ENCODE assay signal across 10 mouse cellular contexts in genomic region chr7:142657341-142657791, GRCm38 (mm10). TPM values are rescaled to one million over a fixed set of nuclear protein-coding genes. Genes with fewer than 3 reads are reported as not detected.
A peak's percentile ranks its signal among the peaks of the same experiment; 100 is the strongest.
DNase-seq lines count a peak whose midpoint lies in the region; ATAC-seq and TF ChIP-seq lines count a peak whose summit lies in the region.
"Had no signal": no experiment of that assay in that cellular context is flagged by ENCODE, and none has a peak within 500 bp of the region (broad histone marks: within the 10 kb centered on the region; RNA-seq: fewer than 3 reads in every experiment).

No protein-coding gene starts in this region.

- H3K36me3 ChIP-seq in forebrain, embryonic 10.5 days (replicated peaks) = no peaks in the 10 kb centered on the region
- H3K36me3 ChIP-seq in forebrain, embryonic 13.5 days (ENCODE audit: poor library complexity, severe bottlenecking) = no peaks in the 10 kb centered on the region
- H3K36me3 ChIP-seq in midbrain, embryonic 10.5 days = no peaks in the 10 kb centered on the region
- no peaks in the 10 kb centered on the region for H3K36me3 ChIP-seq in midbrain, embryonic 13.5 days
- H3K36me3 ChIP-seq in limb, embryonic 14.5 days (ENCODE audit: control insufficient read depth, insufficient read depth, low read length) = peaks cover 44% of the 10 kb centered on the region
- peaks cover 5% of the 10 kb centered on the region; the same call in 1 of the 2 replicates for H3K36me3 ChIP-seq in stomach, embryonic 15.5 days

- peak overlapping the region; percentile 84; the same call in 1 of the 2 replicates for H3K27ac ChIP-seq in forebrain, embryonic 10.5 days
- H3K27ac ChIP-seq in forebrain, embryonic 13.5 days = no peak overlapping the region
- no peak overlapping the region for H3K27ac ChIP-seq in midbrain, embryonic 10.5 days (replicated peaks)
- H3K27ac ChIP-seq in midbrain, embryonic 13.5 days = no peak overlapping the region
- peak overlapping the region; percentile 96 for H3K27ac ChIP-seq in limb, embryonic 14.5 days (replicated peaks; ENCODE audit: low read depth, low read length)
- peak overlapping the region; percentile 91 for H3K27ac ChIP-seq in stomach, embryonic 15.5 days
- H3K27ac ChIP-seq: layer of hippocampus, adult 2 months had no signal

- DNase-seq in forebrain, embryonic 10.5 days (ENCODE audit: extremely low spot score, low spot score) = no peak
- peak; percentile 52 for DNase-seq in midbrain, embryonic 10.5 days (ENCODE audit: low spot score)
- DNase-seq in limb, embryonic 14.5 days (ENCODE audit: low spot score) = peak; percentile 87
- DNase-seq in frontal cortex, postnatal 25 days (ENCODE audit: low spot score in 2 of 2) = no peak
- no peak for DNase-seq in thymus, postnatal 4 days

- H3K4me3 ChIP-seq in forebrain, embryonic 10.5 days = peak overlapping the region; percentile 54
- H3K4me3 ChIP-seq in forebrain, embryonic 13.5 days = no peak overlapping the region
- peak overlapping the region; percentile 50 for H3K4me3 ChIP-seq in midbrain, embryonic 10.5 days
- no peak overlapping the region for H3K4me3 ChIP-seq in midbrain, embryonic 13.5 days (replicated peaks)
- peak overlapping the region; percentile 71 for H3K4me3 ChIP-seq in limb, embryonic 14.5 days (replicated peaks; ENCODE audit: low read length)
- H3K4me3 ChIP-seq in stomach, embryonic 15.5 days (replicated peaks) = peak overlapping the region; percentile 53
- H3K4me3 ChIP-seq: layer of hippocampus, adult 2 months had no signal

- H3K4me2 ChIP-seq in forebrain, embryonic 13.5 days = no peak overlapping the region
- H3K4me2 ChIP-seq in midbrain, embryonic 13.5 days (replicated peaks) = no peak overlapping the region; the same call in 1 of the 2 replicates
- H3K4me2 ChIP-seq in limb, embryonic 14.5 days (replicated peaks; ENCODE audit: low read depth, low read length, severe bottlenecking) = peak overlapping the region; percentile 67
- H3K4me2 ChIP-seq in stomach, embryonic 15.5 days = peak overlapping the region; percentile 66

- no peak for TF ChIP-seq POLR2A in limb, embryonic 14.5 days (IDR thresholded peaks at IDR 0.05; ENCODE audit: borderline replicate concordance, extremely low read depth, insufficient read depth, insufficient read length)

- no peak overlapping the region for H3K9ac ChIP-seq in forebrain, embryonic 13.5 days
- H3K9ac ChIP-seq in midbrain, embryonic 13.5 days (replicated peaks) = no peak overlapping the region
- peak overlapping the region; percentile 96 for H3K9ac ChIP-seq in limb, embryonic 14.5 days (ENCODE audit: low read depth, low read length, severe bottlenecking)
- H3K9ac ChIP-seq in stomach, embryonic 15.5 days = peak overlapping the region; percentile 61; the same call in 1 of the 2 replicates

- 10% methylated on average over 6 of the region's 9 CpGs for WGBS in forebrain, embryonic 10.5 days
- WGBS in forebrain, embryonic 13.5 days = 19% methylated on average over 2 of the region's 9 CpGs
- 5% methylated on average over 9 of the region's 9 CpGs for WGBS in midbrain, embryonic 10.5 days
- 7% methylated on average over 9 of the region's 9 CpGs for WGBS in midbrain, embryonic 13.5 days
- 4% methylated on average over 8 of the region's 9 CpGs for WGBS in limb, embryonic 14.5 days
- WGBS in stomach, embryonic 15.5 days = 17% methylated on average over 7 of the region's 9 CpGs

- peaks cover 100% of the 10 kb centered on the region for H3K27me3 ChIP-seq in forebrain, embryonic 10.5 days (ENCODE audit: poor library complexity, severe bottlenecking)
- H3K27me3 ChIP-seq in forebrain, embryonic 13.5 days = peaks cover 98% of the 10 kb centered on the region
- H3K27me3 ChIP-seq in midbrain, embryonic 10.5 days (ENCODE audit: low read depth, poor library complexity, severe bottlenecking) = peaks cover 100% of the 10 kb centered on the region
- H3K27me3 ChIP-seq in midbrain, embryonic 13.5 days = peaks cover 98% of the 10 kb centered on the region
- H3K27me3 ChIP-seq in limb, embryonic 14.5 days (ENCODE audit: control insufficient read depth, insufficient read depth, low read length) = peaks cover 70% of the 10 kb centered on the region
- peaks cover 59% of the 10 kb centered on the region for H3K27me3 ChIP-seq in stomach, embryonic 15.5 days (replicated peaks)

- peaks cover 78% of the 10 kb centered on the region for H3K4me1 ChIP-seq in forebrain, embryonic 10.5 days
- H3K4me1 ChIP-seq in forebrain, embryonic 13.5 days = peaks cover 24% of the 10 kb centered on the region
- peaks cover 70% of the 10 kb centered on the region for H3K4me1 ChIP-seq in midbrain, embryonic 10.5 days
- peaks cover 37% of the 10 kb centered on the region for H3K4me1 ChIP-seq in midbrain, embryonic 13.5 days (replicated peaks)
- H3K4me1 ChIP-seq in limb, embryonic 14.5 days (ENCODE audit: control insufficient read depth, insufficient read depth, low read length) = no peaks in the 10 kb centered on the region
- H3K4me1 ChIP-seq in stomach, embryonic 15.5 days = peaks cover 31% of the 10 kb centered on the region

- no peak for ATAC-seq in forebrain, embryonic 13.5 days
- no peak for ATAC-seq in midbrain, embryonic 13.5 days
- peak; percentile 55 for ATAC-seq in limb, embryonic 14.5 days (ENCODE audit: low FRiP score, low read depth)
- peak; percentile 32; the same call in 1 of the 2 replicates for ATAC-seq in stomach, embryonic 15.5 days (ENCODE audit: insufficient read depth, low FRiP score, low read depth)

- no peaks in the 10 kb centered on the region for H3K9me3 ChIP-seq in forebrain, embryonic 10.5 days
- H3K9me3 ChIP-seq in forebrain, embryonic 13.5 days (replicated peaks) = no peaks in the 10 kb centered on the region
- no peaks in the 10 kb centered on the region for H3K9me3 ChIP-seq in midbrain, embryonic 10.5 days (replicated peaks)
- H3K9me3 ChIP-seq in midbrain, embryonic 13.5 days = no peaks in the 10 kb centered on the region
- no peaks in the 10 kb centered on the region for H3K9me3 ChIP-seq in limb, embryonic 14.5 days (ENCODE audit: control insufficient read depth, low read length)
- no peaks in the 10 kb centered on the region for H3K9me3 ChIP-seq in stomach, embryonic 15.5 days

RNA-seq across cellular contexts. Expression of gene Igf2, which starts 9.2 kb away (rescaled TPM):
- 126 and 132 TPM in 2 replicates for polyA plus RNA-seq in forebrain, embryonic 10.5 days (2016; fragmentation: Nextera tagmentation; extraction: Ambion mirVana)
- polyA plus RNA-seq in forebrain, embryonic 13.5 days (2015; fragmentation: Nextera tagmentation; extraction: Ambion mirVana) = 56.6 and 57.6 TPM in 2 replicates
- 151 and 161 TPM in 2 replicates for polyA plus RNA-seq in midbrain, embryonic 10.5 days (2016; fragmentation: Nextera tagmentation; extraction: Ambion mirVana)
- polyA plus RNA-seq in midbrain, embryonic 13.5 days (2015; fragmentation: Nextera tagmentation; extraction: Ambion mirVana) = 96.3 and 112 TPM in 2 replicates
- 4,240 and 5,416 TPM in 2 replicates for polyA plus RNA-seq in limb, embryonic 14.5 days (2012; rRNA removed)
- 1,472 and 1,504 TPM in 2 replicates for polyA plus RNA-seq in limb, embryonic 14.5 days (2014; fragmentation: Nextera tagmentation; extraction: Ambion mirVana)
- polyA plus RNA-seq in stomach, embryonic 15.5 days (2015; fragmentation: Nextera tagmentation; extraction: Ambion mirVana) = 964 and 1,001 TPM in 2 replicates

RNA-seq across cellular contexts. Expression of gene Gm49394, which starts 12.4 kb away (rescaled TPM):
- not detected in 2 replicates for polyA plus RNA-seq in forebrain, embryonic 10.5 days (2016; fragmentation: Nextera tagmentation; extraction: Ambion mirVana)
- polyA plus RNA-seq in forebrain, embryonic 13.5 days (2015; fragmentation: Nextera tagmentation; extraction: Ambion mirVana) = 0.05 TPM in 1 of 2 replicates, not detected in the other
- not detected in 2 replicates for polyA plus RNA-seq in midbrain, embryonic 10.5 days (2016; fragmentation: Nextera tagmentation; extraction: Ambion mirVana)
- polyA plus RNA-seq in midbrain, embryonic 13.5 days (2015; fragmentation: Nextera tagmentation; extraction: Ambion mirVana) = not detected in 2 replicates
- 1.4 and 2.8 TPM in 2 replicates for polyA plus RNA-seq in limb, embryonic 14.5 days (2012; rRNA removed)
- polyA plus RNA-seq in limb, embryonic 14.5 days (2014; fragmentation: Nextera tagmentation; extraction: Ambion mirVana) = 0.19 and 0.41 TPM in 2 replicates
- 0.10 and 0.14 TPM in 2 replicates for polyA plus RNA-seq in stomach, embryonic 15.5 days (2015; fragmentation: Nextera tagmentation; extraction: Ambion mirVana)
- polyA plus RNA-seq: cortical plate, adult 2 months had no signal

Comparison
In these comparisons a context has a peak if more than half of its experiments do, and no peak if none do; other contexts are left out.
1. H3K27ac ChIP-seq: peak in forebrain, embryonic 10.5 days (single experiment), limb, embryonic 14.5 days (single experiment) and stomach, embryonic 15.5 days (single experiment); none in forebrain, embryonic 13.5 days (single experiment), midbrain, embryonic 10.5 days (single experiment) and midbrain, embryonic 13.5 days (single experiment).
2. H3K4me3 ChIP-seq: peak in forebrain, embryonic 10.5 days (single experiment), midbrain, embryonic 10.5 days (single experiment), limb, embryonic 14.5 days (single experiment) and stomach, embryonic 15.5 days (single experiment); none in forebrain, embryonic 13.5 days (single experiment) and midbrain, embryonic 13.5 days (single experiment).
3. DNase-seq: peak in midbrain, embryonic 10.5 days (single experiment) and limb, embryonic 14.5 days (single experiment); none in forebrain, embryonic 10.5 days (single experiment), frontal cortex, postnatal 25 days (0 of 2) and thymus, postnatal 4 days (single experiment).
4. ATAC-seq: peak in limb, embryonic 14.5 days (single experiment) and stomach, embryonic 15.5 days (single experiment); none in forebrain, embryonic 13.5 days (single experiment) and midbrain, embryonic 13.5 days (single experiment).
5. H3K4me2 ChIP-seq: peak in limb, embryonic 14.5 days (single experiment) and stomach, embryonic 15.5 days (single experiment); none in forebrain, embryonic 13.5 days (single experiment) and midbrain, embryonic 13.5 days (single experiment).
6. H3K9ac ChIP-seq: peak in limb, embryonic 14.5 days (single experiment) and stomach, embryonic 15.5 days (single experiment); none in forebrain, embryonic 13.5 days (single experiment) and midbrain, embryonic 13.5 days (single experiment).